Mouse (Mus musculus): ENCODE data around the gene Limk2.

GRCm38 (mm10) chr11:3453467-3453866, 44.5 kb upstream of the Limk2 start:
- TF ChIP-seq CTCF (IDR thresholded peaks at IDR 0.05; ENCODE audit: low read depth, low read length) (no peak), TAL1 (conservative IDR thresholded peaks at IDR 0.05; ENCODE audit: low read depth, low read length) (no peak), GATA1 (IDR thresholded peaks at IDR 0.05; ENCODE audit: borderline replicate concordance, low read length) (no peak), POLR2AphosphoS5 (IDR thresholded peaks at IDR 0.05; ENCODE audit: insufficient replicate concordance, low read depth, low read length) (no peak), GATA2 (IDR thresholded peaks at IDR 0.05; ENCODE audit: borderline replicate concordance, low read depth, low read length) (no peak)

Data from G1E (cell line).